Mouse (Mus musculus): Measurements from ENCODE around the gene Eif5a.

Eif5a gene

GRCm38 (mm10) chr11:69902972-69903371 is 18.8 kb downstream of the Eif5a start:
- DNase-seq (ENCODE audit: low spot score): no peak

- no peak for DNase-seq (ENCODE audit: low spot score)
These were observed 19.8 kb downstream of the Eif5a start for GRCm38 (mm10) chr11:69901993-69902392.

- DNase-seq (ENCODE audit: low spot score): peak; percentile 96
These were observed 20.3 kb downstream of the Eif5a start for GRCm38 (mm10) chr11:69901406-69901846.

GRCm38 (mm10) chr11:69900471-69901405 is 21.0 kb downstream of the Eif5a start, which contains the start of the genes 2810408A11Rik and Neurl4:
Gene 2810408A11Rik (minus strand): TSS chr11:69900987.
Gene Neurl4 (plus strand): TSS chr11:69901072.
- peak; percentile 96 for DNase-seq (ENCODE audit: low spot score)

GRCm38 (mm10) chr11:69899870-69900269 is 21.9 kb downstream of the Eif5a start:
- DNase-seq (ENCODE audit: low spot score): no peak

GRCm38 (mm10) chr11:69895291-69895690 is 26.5 kb downstream of the Eif5a start, which contains the start of gene Acap1:
Gene Acap1 (minus strand): TSS chr11:69895539.
- no peak for DNase-seq (ENCODE audit: low spot score)

GRCm38 (mm10) chr11:69894671-69895070 is 27.1 kb downstream of the Eif5a start:
- no peak for DNase-seq (ENCODE audit: low spot score)

- DNase-seq (ENCODE audit: low spot score): no peak
These were observed 30.3 kb downstream of the Eif5a start for GRCm38 (mm10) chr11:69891482-69891881.

- DNase-seq (ENCODE audit: low spot score): peak; percentile 38
These were observed 34.7 kb downstream of the Eif5a start for GRCm38 (mm10) chr11:69886907-69887635.

- no peak for DNase-seq (ENCODE audit: low spot score)
These were observed 37.1 kb downstream of the Eif5a start for GRCm38 (mm10) chr11:69884663-69885062.

- no peak for DNase-seq (ENCODE audit: low spot score)
These were observed 37.5 kb downstream of the Eif5a start for GRCm38 (mm10) chr11:69884240-69884639.

- DNase-seq (ENCODE audit: low spot score): no peak
These were observed 38.1 kb downstream of the Eif5a start for GRCm38 (mm10) chr11:69883527-69884151.

- no peak for DNase-seq (ENCODE audit: low spot score)
These were observed 38.7 kb downstream of the Eif5a start for GRCm38 (mm10) chr11:69883066-69883465.

- DNase-seq (ENCODE audit: low spot score): no peak
These were observed 39.7 kb downstream of the Eif5a start for GRCm38 (mm10) chr11:69881787-69882670.

GRCm38 (mm10) chr11:69880853-69881603 is 40.7 kb downstream of the Eif5a start, which contains the start of gene Kctd11:
Gene Kctd11 (minus strand): TSS chr11:69881406.
- peak; percentile 95 for DNase-seq (ENCODE audit: low spot score)

- DNase-seq (ENCODE audit: low spot score): peak; percentile 84
These were observed 41.3 kb downstream of the Eif5a start for GRCm38 (mm10) chr11:69880506-69880852.

GRCm38 (mm10) chr11:69879711-69880110 is 42.0 kb downstream of the Eif5a start:
- no peak for DNase-seq (ENCODE audit: low spot score)

- DNase-seq (ENCODE audit: low spot score): no peak
These were observed 42.8 kb downstream of the Eif5a start for GRCm38 (mm10) chr11:69878952-69879351.

GRCm38 (mm10) chr11:69878399-69878798 is 43.4 kb downstream of the Eif5a start:
- no peak for DNase-seq (ENCODE audit: low spot score)

- DNase-seq (ENCODE audit: low spot score): no peak
These were observed 43.9 kb downstream of the Eif5a start, which contains the start of gene Tmem95 for GRCm38 (mm10) chr11:69877878-69878277. Gene Tmem95 (minus strand): TSS chr11:69878018.
